Mouse (Mus musculus) megakaryocyte-erythroid progenitor cell, adult 5-6 weeks (primary cell): ENCODE measurements at regions not wholly inside any gene's neighbourhood (a gene's known extent, or its start where the extent isn't known, plus 50 kb on each side); places are given as distances from the start of the nearest gene placed in this dataset.
A peak's percentile ranks its signal among the peaks of the same experiment; 100 is the strongest.

Experiments used
- ATAC-seq: replicated peaks from 2 replicates; pipeline ENCODE4 v1.8.0; 2016; ENCODE audit warnings: mild to moderate bottlenecking, inconsistent platforms; ENCODE audit not compliant: severe bottlenecking, poor library complexity, low FRiP score, low TSS enrichment

- no peak for ATAC-seq
Measured at GRCm38 (mm10) chr13:91274131-91274530, 50.4 kb upstream of the Atg10 start.

DNA sequence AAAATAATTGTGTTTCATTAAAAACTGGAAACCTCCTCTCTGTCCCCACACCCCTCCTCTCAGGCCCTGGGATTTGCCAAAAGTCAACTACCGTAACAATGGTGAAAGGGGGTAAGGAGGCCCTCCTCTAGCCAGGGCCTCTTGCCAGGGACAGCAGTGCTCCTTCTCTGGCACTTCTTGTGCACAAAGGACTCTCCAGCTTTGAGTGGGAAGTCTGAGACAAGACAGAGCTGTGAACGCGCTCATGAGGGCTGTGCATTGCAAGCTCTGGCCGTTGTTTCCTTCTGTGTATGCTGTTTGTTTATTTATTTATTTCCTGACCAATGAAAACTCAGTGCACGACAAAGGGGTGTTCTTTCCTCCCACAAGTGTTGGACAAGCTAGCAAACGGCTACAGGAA lies 50.8 kb upstream of the Atg10 start:
- no peak for ATAC-seq

DNA sequence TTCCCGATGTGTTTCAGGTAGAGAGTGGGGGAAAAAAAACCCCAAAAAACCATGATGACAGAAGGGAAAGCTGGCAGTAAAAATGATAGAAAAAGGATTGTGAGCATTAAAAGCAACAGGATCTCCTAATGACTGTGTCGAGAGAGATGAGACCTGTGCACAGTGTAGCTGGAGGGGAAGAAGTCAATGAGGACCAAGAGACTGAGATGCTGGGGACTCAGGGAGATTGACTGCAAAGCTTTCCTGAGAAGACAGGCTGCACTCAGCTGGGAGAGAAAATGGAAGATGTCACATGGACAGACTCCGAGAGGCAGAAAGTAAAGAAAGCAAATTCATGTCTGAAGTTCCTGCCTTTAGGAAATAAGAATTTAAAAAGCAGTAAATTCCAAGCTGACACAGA lies 55.7 kb upstream of the Atg10 start:
- ATAC-seq: no peak

DNA sequence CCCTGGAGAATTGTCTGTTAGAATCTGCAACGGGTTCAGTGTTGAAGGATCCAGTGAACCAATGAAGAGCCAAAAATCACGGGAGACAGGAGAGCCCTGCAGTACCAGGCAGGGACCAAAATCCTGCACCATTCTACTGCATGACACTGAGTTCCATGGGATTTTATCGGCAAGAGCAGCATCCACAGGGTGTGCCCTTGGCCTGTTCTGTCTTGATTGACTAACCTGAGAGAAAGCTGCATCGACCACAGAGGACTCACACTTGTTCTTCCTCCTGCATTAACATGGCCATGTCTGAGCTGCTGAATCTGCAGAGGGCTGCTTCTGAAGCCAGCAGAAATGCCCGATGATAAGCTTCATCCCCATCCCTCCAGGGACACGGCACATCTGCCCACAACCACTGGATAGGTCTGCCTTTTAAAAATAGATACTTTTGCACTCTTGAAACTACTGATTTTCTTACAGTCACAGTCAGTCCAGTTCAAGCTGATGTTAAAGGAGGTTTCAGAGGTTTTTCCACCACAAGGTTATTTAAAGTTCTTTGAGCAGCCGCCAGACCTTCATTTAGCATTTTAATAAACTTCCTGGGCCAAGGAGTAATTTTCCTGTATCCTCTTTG lies 71.9 kb upstream of the Atg10 start:
- ATAC-seq: no peak; the same call in 1 of the 2 replicates

GRCm38 (mm10) chr13:91296521-91297160 lies 72.9 kb upstream of the Atg10 start:
- ATAC-seq: peak; percentile 98

DNA sequence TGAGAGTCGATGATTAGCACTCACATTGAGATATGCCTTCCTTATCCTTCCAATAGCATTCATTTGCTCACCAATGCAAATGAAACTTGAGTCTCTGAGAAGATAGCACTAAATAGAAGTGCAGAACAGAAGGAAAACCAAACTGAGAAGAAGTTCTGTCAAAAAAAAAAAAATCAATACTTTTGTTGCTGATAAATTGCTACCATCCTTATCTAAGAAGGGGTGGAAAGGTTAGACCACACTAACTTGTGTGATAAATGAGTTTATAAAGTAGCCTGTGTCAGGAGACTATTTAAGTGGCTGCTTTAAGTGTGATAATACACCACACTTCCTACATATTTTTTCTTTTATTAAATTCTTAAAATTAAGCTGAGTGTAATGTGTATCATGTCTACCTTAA lies 78.1 kb upstream of the Atg10 start:
- peak; percentile 39; the same call in 1 of the 2 replicates for ATAC-seq

- ATAC-seq: peak; percentile 85
Measured at GRCm38 (mm10) chr13:91305697-91306405, 82.1 kb upstream of the Atg10 start.

GRCm38 (mm10) chr13:91306545-91306944 lies 82.8 kb upstream of the Atg10 start:
- ATAC-seq: 0 out of 2 replicates have a peak, but pooled peaks have one; percentile 18

DNA sequence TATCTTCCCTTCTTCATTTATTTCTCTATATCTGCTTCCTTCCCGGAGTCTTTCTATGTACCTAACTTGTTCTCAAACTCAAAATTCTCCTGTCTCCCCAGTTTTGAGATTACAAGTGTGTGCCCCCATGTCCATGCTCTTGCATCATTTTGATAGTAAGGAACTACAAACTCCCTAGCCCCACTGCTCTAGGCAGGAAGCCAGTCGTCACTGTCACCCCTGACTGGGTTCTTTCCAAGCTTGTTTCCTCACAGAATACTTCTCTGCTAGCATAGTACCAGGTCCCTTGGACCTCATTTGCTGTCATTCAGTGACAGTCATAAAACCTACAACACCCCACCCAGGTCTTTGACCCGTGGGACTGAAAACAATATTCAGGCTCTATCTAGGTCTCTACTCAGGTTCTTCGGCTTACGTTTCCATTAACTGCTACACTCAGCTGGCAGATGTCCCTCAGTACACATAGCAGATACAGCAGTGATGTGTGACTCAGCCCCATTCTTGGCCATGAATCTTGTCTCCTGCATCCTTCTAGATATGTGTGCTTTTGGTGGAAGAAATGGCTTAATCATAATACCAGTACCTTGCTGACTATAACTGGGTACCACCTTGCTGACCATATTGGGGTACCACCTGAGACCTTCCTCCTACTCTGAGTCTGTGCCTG lies 89.3 kb upstream of the Atg10 start:
- ATAC-seq: no peak

DNA sequence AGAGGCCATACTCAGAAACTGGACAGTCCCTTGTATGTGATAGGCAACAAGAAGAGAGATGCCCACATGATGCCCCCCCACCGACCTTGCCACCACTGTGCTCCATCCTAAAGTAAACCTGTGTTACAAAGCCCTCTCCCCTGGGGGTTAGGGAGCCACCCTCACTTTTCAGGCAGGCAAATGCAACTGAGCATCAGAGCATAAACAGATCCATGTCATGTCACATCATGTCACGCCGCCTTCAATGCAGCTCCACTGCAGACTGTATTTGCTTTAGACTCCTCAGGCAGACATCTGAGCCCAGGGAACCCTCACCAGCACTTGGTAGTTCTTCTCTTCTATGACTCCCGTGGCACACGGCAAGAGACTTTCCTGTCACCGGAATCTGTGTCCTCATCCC lies 98.6 kb upstream of the Atg10 start:
- ATAC-seq: no peak

DNA sequence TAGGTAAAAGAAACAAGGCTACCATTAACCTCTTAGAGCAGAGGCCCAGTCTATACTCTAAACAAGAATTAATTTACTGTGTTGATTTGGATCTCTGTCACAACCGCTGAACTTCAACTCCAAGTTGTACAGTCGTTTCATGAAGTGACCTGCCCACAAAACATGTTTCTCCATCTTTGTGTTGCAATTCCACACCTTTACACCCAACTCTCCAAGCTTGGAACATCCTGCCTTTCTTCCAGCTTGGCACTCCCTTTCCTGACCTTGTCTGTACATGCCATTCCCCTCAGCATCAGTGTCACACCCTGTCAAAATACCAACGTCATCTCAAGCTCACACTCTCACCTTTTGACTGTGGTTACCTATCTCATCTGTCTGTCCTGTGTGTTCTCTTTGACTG lies 103.1 kb upstream of the Atg10 start:
- no peak for ATAC-seq

DNA sequence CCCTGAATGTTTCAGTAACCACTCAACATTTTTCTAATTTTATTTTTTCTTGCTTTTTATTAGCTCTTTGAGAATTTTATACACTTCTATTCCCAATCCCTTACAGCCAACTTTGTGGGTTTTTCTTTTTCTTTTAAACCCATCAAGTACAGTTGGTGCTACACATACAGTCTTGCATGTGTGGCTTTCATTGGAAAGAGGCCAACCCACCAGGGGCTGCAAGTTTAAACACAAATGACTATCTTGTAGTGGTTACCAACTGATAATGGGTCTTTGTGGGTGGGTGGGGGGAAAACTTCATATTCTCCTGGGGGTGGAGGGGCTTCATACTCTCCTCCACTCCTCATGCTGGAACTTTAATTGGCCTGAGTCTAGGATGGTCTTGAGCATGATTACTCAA lies 110.5 kb upstream of the Atg10 start:
- no peak for ATAC-seq

GRCm38 (mm10) chr13:91344139-91344538 lies 115.9 kb upstream of the Ssbp2 start:
- ATAC-seq: no peak

- no peak for ATAC-seq
Measured at GRCm38 (mm10) chr13:91348489-91349083, 111.5 kb upstream of the Ssbp2 start.

DNA sequence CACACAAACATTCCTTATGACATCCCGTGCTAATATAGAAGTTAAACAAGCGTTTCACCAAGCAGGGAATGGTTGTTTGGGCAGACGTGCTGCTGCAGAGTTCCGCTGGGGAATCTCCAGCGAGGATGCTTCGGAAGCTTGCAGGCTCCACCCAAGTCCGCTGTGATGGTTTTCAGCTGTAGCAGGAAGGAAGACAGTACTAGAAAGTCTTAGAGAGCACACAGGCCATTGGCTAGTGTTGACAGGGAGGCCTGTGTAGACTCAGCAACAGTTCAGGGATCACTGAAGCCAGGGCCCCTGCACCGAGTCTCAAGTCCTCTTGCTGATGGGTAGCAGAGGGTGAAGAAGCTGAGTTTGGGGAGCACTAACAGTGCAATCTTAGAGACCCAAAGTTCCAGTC lies 107.8 kb upstream of the Ssbp2 start:
- no peak for ATAC-seq

- no peak for ATAC-seq
Measured at GRCm38 (mm10) chr13:91356516-91356915, 103.6 kb upstream of the Ssbp2 start.

DNA sequence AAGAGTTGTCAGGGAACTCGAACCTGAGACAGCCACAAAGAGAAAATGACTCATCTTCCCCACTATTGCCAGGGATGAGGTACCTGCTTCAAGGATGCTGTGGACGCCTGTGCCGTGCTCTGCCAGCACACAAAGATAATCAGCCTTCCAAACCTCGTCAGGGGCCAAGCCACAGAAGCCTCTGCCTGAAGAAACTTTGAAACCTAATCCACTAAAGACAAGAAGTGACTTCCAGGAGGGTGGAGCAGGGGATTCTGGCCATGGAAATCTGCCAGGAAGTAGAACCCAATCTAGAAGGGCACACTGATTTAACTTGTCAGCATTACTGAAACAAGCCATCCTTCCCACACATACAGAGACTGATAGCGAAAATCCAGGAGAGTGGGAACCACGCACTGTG lies 100.0 kb upstream of the Ssbp2 start:
- no peak for ATAC-seq

DNA sequence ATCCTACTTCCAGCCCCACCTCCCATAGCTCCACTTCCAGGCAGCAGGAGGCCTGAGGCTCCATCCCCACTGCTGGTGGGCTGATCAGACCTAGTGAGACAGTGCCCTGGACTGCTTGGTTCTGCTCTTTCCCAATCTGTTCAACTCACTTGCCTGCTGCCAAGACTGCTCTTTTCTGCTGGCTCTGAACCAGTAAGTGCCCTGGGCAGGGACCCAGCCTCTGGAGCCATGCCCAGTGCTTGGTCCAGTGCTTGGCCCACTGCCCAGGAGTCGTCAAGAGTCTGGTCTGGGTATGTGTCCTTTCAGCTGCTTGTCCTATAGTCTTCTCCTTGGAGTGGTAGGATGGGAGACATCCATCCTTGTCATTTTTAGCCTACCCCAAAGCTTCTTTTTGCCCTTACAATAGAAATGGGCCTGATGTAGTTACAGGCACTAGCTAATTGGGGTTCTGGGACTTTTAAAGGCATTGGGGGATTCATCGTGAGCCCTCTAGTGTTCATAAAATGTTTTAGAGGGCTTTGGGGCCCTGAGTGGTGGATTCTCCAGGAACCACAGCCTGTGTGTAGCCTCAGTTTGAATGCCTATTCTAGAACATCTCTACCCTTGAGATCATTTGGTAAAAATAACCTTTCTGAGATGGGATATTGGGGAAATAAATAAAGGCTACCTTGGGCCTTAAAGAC lies 94.7 kb upstream of the Ssbp2 start:
- ATAC-seq: no peak

DNA sequence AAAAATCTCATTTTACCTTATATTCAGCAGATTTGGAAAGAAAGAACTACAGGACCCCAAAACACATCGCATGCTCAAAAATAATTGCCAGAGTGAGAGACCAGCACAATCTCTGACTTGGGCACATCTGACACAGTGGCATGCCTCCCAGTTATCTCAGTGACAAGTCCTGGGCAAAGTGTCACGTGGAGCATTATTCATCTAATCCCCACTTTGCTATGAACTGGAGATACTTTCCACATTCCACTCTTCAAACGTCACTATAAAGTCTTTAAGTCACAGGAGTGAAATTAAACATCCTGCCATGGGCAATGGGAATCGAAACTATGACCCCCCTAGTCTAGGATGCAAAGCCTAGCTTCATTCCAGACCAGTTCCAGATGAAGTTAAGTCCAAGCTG lies 93.5 kb upstream of the Ssbp2 start:
- no peak for ATAC-seq
